Mouse (Mus musculus) liver, adult 2 months (tissue): ENCODE measurements at regions not wholly inside any gene's neighbourhood (a gene's known extent, or its start where the extent isn't known, plus 50 kb on each side); places are given as distances from the start of the nearest gene placed in this dataset.

Experiments used
- DNase-seq: peaks from one replicate; pipeline ENCODE4 v3.0.0-alpha.2; 2011; ENCODE audit warnings: low read depth, low spot score; ENCODE audit errors: extremely low read depth
- H3K27ac ChIP-seq: fragments of 200-500 bp; replicated peaks from 2 replicates; pipeline ENCODE4 v1.5.1; 2012; ENCODE audit warnings: low read depth, mild to moderate bottlenecking, control low read depth, inconsistent platforms, low read length; ENCODE audit not compliant: insufficient read depth
- H3K27me3 ChIP-seq: fragments of 200-500 bp; 2 replicates; pipeline ENCODE4 v1.6.1; 2012; ENCODE audit warnings: mild to moderate bottlenecking, moderate library complexity, low read length, inconsistent platforms; ENCODE audit not compliant: control insufficient read depth, insufficient read depth
- H3K36me3 ChIP-seq: fragments of 200-500 bp; 2 replicates; pipeline ENCODE4 v1.6.1; 2012; ENCODE audit warnings: low read length, inconsistent platforms; ENCODE audit not compliant: control insufficient read depth, insufficient read depth
- H3K4me1 ChIP-seq: fragments of 200-500 bp; 2 replicates; pipeline ENCODE4 v1.6.1; 2011; ENCODE audit warnings: low read length; ENCODE audit not compliant: control insufficient read depth, insufficient read depth
- H3K4me3 ChIP-seq: fragments of 200-500 bp; 2 replicates; pipeline ENCODE4 v1.5.1; 2011; ENCODE audit warnings: low read depth, mild to moderate bottlenecking, control low read depth, low read length, moderate library complexity; ENCODE audit not compliant: insufficient read depth
- H3K79me2 ChIP-seq: fragments of 200-500 bp; 2 replicates; pipeline ENCODE4 v1.6.1; 2012; ENCODE audit warnings: inconsistent platforms, mild to moderate bottlenecking, low read length, moderate library complexity; ENCODE audit not compliant: control insufficient read depth, insufficient read depth
- H3K9ac ChIP-seq: fragments of 200-500 bp; 2 replicates; pipeline ENCODE4 v1.6.1; 2012; ENCODE audit warnings: low read depth, mild to moderate bottlenecking, control low read depth, inconsistent platforms, low read length
- CTCF ChIP-seq: fragments of 200-500 bp; IDR thresholded peaks from 2 replicates; pipeline ENCODE4 v1.5.1; 2011; ENCODE audit warnings: low read depth, low read length, control low read depth
- POLR2A ChIP-seq: fragments of 200-500 bp; IDR thresholded peaks from 2 replicates; pipeline ENCODE4 v1.6.1; 2011; ENCODE audit warnings: low read length, control low read depth; ENCODE audit not compliant: insufficient read depth; ENCODE audit errors: extremely low read depth
- WGBS: fragments of 180-500 bp; shearing (Covaris S2); methylation state at CpG from one replicate; pipeline ENCODE4 v1.1.7; 2018; 5-methylcytosine and 5-hydroxymethylcytosine counted together

DNA sequence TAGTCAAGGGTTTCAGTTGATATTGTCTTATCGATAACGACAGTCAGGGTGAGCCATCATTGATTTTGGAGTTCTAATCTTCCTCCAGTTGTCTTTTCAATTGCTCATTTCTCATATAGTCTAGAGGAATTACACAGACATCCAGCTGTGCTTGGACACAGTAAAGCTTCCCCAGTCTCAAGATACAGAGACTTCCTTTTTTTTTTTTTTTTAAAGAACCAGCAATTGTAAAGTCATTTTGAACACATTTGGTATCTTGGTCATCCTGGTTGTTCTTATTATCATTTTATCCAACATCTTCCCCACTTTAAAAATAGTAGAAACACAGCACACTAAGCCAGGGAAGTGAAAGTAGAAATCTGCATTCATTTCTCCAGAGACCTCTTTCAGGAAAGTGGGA is 51.4 kb upstream of the Rgmb start:
- Histone ChIP-seq H3K36me3 (no peaks in the 10 kb centered on the region), H3K4me3 (no peak overlapping the region), H3K27me3 (no peaks in the 10 kb centered on the region), H3K79me2 (no peaks in the 10 kb centered on the region), H3K9ac (no peak overlapping the region), H3K4me1 (no peaks in the 10 kb centered on the region), H3K27ac (no peak overlapping the region)
- no peak for TF ChIP-seq POLR2A
- TF ChIP-seq CTCF, result no peak
- DNase-seq, result no peak
- 94% methylated on average over 2 of the region's 2 CpGs for WGBS
